Mouse (Mus musculus): Measurements from ENCODE around the gene Defb28.

Gene Defb28

DNA sequence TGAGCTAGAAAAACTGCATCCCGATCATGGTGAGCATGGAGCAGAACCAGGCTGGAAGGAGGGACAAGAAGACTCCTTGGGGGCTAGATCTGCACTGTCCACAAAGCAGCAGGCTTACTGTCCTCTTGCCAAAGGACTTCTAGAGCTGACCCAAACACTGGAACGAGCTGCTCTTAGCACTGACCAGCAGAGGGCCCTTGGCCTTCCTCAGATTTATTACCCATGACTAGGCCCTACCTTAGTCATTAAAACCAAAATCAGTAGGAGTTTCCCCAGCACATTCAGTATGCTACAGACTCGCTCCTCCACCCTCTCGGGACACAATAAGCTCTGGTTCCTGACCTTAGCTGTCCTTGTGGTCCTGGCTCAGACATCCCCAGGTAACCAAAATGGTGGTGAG lies at the start of gene Defb28:
Gene Defb28, plus strand, starts transcription at position 275 of the 400 bp plus-strand sequence.
- no peak for DNase-seq

DNA sequence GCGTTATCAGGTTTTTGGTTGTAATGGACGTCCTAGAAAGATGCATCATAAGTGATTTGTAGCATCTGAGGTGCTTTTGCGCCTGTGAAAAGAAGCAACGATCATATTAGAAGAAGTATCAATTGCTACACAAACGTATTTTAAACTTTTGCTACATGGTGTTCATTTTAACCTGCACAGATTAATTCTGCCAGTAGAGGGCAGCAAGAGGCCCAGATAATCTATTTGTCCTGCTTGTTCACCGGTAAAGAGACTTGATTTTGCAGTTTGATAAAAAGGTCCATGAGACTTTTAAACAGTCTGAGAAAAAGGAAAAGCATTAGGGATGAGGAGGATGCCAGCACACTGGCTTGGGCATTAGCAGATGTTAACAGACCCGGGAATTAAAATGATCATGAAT lies 47.1 kb upstream of the Defb28 start:
- DNase-seq = peak; percentile 20

DNA sequence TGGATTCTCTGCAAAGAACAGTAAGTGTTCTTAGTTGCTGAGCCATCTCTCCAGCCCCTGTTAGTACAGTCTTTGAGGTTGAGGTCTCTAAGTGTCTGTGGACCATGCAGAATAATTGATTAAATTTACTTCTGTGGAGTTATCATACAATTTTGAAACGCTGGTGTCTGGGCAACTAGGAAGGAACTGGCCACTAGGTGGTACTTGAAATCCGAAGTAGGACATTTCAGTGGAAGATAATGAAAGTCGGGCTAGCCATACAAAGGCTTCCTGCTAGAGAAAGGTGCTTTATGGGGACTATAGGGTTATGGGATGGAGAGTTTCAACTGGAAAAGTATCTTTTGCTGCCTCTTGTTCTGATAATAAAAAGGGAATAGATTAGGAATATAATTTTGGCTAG lies 45.6 kb upstream of the Defb28 start:
- no peak for DNase-seq

DNA sequence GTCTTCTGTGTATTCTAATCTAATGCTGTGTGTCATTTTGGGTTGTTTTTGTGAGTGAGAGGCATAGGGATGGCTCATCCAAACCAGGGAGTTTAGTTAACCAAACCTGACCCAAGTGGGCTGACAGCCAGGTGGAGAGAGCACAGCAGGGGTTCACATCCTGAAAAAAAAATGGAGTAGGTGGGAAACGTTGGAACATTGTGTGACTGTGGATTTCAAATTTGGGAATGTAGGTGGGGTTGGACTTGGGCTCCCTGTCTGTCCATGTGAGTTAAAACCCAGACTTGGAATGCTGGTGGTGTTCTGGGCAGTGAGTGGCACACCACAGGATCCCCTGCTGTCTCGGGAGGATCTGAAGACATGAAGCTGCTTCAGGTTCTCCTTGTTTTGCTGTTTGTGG lies 41.3 kb upstream of the Defb28 start, which contains the start of gene Defb20:
Gene Defb20, plus strand, starts transcription at position 301 of the 400 bp plus-strand sequence.
- no peak for DNase-seq

DNA sequence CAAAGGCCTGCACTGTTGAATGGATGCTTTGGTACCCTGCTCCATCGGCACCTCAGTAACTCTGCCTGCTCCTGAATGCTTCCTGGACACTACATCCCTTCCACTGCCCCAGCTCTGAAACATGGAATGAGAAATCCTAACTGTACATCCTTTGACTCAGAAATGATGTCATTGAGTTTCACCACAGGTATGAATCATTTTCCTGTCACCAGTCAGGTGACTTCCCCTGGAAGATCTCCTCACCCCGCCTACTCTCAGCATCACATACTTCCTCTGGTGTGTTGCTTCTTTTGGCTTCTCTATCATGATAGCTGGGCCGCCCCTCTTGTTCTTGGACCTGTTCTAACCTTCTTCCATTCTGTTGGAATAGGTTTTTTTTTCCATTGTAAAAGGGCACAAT lies 37.2 kb upstream of the Defb28 start:
- DNase-seq = no peak

DNA sequence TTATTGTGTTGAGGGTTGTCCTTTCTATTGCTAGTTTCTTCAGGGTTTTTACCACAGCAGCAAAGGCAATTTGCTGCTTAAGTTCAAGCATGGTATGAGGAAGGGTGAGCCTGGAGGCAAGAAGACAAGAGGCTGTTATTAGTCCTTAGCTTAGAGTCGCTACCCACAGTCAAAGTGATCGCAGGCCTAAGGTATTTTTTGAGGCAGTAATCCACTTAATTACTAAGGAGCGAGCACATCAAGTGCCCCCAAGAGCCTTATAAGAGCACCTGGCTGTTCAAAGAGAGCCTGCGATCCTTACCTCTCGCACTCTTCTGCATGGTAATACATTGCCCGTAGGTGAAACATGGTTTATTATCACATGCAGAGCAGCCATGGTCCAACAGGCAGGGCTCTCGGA lies 36.3 kb upstream of the Defb28 start:
- DNase-seq = no peak

DNA sequence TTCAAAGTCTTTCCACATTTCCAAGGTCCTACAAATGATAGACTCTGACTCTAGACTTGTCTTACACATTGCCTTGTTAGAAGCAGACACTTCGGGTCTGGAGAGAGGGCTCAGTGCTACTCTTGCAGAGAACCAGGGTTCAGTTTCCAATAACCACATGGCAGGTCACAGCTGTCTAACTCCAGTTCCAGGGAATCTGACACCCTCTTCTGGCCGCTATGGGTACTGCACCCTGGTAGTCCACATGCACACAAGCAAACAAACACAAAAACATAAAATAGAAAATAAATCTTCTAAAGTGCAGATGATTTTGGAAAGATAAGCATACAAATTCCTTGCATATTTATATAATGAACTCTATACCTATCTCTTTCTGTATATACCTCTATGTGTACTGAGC lies 31.0 kb upstream of the Defb28 start:
- no peak for DNase-seq

DNA sequence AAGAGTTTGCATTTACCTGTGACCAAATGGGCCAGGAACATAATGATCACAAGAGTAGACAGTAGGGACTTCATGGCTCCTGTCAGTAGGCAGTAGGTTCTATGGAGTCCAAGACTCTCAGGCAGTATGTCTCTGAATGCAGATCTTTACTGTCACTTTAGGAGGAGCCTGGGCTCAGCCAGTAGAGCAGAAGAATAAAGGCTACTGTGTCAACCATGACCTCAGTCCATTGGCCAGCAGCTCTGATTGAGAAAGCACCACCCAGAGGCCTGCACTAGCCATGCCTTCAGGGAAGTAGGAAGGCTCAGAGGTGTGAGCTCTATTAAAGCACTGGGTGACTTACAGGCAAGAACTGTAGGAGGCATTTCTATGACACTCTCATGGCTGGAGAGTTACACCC lies 28.0 kb upstream of the Defb28 start, which contains the start of gene Defb22:
Gene Defb22, minus strand, starts transcription at position 101 of the 400 bp plus-strand sequence.
- no peak for DNase-seq

DNA sequence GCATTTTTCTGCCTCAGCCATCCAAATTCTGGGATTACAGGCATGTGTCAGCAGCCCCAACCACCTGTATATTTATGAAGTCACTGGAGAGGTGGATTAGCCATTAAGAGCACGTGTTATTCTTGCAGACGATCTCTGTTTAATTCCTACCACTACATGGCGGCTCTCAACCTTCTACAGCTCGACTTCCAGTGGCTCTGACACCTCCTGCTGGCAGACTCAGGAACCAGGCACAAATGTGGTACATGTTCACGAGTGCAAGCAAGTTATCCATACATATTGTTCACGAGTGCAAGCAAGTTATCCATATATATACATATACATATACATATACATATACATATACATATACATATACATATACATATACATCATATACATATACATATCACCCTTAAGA lies 24.9 kb upstream of the Defb28 start:
- DNase-seq = no peak

DNA sequence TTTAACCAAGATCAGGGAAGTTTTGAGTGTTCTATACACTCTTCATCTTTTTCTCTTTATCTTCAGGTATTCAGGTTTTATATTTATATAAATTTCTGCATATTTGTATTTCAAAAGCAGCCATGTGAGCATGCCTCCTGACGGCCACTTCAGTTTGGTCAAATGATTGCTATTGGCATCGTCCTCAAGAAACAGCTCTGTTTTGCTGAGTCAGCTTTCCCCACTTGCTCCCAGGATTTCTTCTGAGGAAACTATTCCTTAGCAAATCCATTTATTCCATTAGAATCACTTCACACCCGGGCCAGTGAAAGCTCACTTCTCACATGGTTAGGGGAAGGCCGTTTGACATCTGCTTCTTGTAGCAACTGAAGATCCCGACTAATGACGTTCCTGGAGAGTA lies 20.0 kb upstream of the Defb28 start:
- no peak for DNase-seq

DNA sequence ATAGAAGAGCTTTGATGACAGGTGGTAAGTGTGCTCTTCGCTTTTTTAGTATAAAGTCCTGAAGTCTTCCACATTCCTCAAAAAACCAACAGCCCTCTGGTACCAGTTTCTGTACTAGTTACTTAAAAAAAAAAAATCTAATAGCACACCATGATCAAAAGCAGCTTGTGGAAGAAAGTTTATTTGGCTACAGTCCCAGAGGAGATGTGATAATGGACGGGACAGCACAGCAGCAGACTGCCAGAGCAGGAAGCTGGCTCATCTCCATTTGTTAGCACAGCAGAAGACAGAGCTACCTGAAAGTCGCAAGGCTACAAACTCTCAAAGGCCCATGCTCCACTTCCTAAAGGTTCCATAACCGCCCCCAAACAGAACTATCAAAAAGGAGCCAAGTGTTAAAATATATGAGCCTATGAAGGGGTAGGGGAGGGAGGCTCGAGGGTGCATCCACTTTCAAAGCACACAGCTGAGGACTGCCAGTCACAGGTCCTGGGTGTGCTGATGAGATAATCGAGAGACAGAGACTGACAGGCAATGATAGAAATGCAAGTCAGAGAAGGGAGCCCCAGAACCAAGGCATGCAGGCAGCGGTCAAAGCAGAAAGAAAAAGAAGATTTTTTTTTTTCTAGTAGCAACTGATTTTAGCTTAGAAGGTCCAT lies 17.7 kb upstream of the Defb28 start:
- no peak for DNase-seq

DNA sequence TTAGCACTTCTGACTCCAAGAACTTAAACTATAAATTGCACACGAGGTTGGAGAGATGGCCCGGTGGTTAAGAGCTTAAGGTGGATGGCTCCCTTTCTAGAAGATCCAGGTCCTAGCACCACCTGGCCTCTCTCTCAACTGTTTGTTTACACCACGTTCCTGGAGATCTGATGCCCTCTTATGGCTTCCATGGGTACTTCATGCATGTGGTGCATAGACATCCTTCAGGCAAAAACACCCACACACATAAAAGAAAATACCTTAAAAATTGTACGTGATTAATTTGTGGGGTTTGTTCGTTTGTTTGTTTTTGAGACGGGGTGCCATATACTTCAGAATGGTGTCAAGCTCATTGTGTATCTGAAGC lies 17.2 kb upstream of the Defb28 start:
- no peak for DNase-seq

DNA sequence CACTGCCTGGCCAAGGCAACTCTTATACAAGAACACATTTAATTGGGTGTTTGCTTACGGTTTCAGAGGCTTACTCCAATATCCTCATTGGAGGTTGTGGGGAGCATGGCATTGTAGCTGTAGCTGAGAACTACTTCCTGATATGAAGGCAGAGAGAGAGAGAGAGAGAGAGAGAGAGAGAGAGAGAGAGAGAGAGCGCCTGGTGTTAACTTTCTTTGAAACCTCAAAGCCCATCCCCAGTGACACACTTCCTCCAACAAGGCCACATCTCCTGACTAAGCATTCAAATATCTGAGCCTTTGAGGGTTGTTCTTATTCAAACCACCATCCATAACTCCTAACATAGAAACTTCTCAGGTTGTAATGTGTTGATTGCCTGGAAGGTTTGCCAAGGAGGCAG lies 14.1 kb upstream of the Defb28 start:
- DNase-seq = no peak

DNA sequence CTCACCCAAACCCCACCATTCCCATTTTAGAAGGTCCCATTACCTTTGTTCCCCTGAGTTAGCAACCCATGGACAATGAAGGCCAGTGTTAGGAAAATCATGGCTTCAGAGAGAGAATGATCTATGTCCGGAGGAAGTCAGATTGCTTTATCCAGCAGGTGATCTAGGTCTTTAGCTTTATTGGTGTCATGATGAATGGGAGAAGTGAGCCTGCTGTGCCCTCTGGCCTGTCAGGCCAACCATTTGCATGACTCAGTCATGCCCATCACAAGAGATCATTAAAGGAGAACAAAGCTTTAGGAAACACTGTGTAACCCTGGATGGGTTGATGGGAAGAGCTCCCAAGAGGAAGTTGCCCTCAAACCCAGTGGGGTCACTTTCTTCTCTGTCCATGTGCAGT lies 6.5 kb upstream of the Defb28 start, which contains the start of gene Defb26:
Gene Defb26, minus strand, starts transcription at position 101 of the 400 bp plus-strand sequence.
- DNase-seq = no peak

DNA sequence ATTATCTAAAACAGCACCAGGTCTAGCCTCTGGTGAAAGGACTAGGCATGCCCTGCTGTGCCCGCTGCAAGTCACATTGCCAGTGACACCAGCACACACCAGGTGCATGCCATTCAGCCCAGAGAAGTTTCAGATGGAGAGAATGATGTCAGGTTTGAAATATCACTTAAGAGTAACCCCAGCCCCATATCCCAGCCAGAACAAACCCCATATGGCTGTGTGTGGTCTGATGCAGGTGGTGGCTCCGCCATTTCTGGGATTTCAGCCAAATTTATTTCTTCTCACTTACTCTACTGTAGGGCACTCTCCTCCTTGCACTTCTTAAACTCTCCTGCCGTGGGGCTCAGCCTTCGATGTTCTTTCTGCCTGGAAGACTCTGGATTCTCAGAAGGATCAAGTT lies 2.0 kb upstream of the Defb28 start:
- no peak for DNase-seq

DNA sequence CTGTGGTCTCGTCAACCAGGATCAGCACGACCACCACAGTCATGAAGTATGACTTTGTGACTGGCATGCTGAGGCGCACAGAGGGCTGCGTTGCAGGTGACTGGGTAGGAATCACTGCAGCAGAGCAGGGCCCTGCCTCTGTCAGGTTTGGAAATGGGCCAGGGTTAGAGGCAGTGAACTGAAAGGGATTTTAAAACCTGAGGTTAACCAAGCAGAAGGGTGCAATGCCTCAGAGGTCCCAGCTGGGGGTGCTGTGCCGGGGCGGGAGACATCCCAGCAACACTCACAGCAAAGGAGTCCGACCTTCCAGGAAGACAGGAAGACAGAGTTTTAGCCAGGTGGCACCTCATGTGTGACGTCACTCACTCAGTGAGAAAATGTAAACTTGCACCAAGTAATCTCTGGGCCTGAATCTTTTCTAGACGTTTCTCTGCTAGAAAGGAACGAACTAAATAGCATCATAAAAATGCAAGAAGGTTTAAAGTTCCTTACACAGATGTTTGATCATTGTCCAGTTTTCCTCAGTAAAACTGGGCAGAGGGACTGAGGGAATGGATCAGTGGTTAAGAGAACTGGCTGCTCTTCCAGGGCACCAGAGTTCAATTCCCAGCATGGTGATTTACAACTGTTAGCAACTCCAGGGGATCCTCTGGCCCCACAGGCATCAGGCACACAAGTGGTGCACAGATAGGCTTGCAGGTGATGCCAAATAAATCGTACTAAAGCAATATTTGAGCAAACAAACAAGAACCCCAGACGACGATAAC lies 22.1 kb downstream of the Defb28 start, which contains the start of gene Defb29:
Gene Defb29, minus strand, starts transcription at position 155 of the 767 bp plus-strand sequence.
- no peak for DNase-seq

DNA sequence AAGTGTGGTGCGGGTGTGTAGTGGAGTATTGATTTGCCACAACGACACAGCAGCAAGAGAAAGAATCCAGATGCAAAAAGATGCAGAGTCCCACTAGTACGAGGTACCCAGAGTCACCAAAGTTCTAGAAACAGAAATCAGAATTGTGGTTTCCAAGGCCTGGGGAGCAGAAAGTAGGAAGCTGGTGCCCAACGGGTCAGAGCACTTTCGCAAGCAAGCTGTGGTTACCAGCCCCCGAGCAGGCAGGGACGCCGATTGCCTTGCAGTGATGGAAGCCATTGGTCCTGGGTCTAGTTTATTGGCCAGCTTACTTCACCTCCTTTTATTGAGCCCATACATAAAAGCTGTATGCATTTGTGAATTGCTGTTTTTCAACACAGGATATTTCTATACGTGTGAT lies 23.9 kb downstream of the Defb28 start:
- DNase-seq = no peak

DNA sequence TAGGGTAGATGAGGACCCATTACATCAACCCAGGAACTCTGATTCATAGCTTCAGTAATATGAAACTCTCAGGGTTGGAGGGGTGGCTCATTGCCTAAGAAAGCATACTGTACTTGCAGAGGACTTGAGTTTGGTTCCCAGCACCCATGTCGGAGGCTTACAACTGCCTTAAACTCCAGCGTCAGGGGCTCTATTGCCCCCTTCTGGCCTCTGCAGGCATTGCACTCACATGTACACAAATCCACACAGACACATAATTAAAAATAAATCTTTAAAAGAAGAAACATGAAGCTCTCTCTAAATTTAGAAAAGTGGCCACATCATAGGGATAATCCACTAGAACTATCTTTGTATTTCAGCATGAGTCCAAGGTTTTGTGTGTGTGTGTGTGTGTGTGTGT lies 24.8 kb downstream of the Defb28 start:
- no peak for DNase-seq

DNA sequence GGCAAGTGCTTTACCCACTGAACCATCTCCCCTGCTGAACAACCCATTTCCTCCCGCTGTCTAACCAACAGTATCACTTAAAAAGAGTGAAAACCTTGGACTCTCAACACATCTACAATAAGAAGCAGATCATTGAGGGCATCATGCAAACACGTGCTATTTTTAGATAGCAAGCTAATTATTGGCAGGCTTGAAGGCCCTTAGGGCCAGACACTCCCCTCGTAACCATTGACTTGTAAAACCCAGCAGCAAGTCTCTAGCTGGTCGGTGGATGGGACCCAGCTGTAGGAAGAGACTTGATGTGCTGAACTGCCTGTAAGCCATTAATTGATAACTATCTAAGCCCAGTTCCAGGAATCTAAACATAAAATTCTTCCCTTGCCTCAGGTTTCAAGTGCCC lies 25.4 kb downstream of the Defb28 start:
- DNase-seq = no peak

DNA sequence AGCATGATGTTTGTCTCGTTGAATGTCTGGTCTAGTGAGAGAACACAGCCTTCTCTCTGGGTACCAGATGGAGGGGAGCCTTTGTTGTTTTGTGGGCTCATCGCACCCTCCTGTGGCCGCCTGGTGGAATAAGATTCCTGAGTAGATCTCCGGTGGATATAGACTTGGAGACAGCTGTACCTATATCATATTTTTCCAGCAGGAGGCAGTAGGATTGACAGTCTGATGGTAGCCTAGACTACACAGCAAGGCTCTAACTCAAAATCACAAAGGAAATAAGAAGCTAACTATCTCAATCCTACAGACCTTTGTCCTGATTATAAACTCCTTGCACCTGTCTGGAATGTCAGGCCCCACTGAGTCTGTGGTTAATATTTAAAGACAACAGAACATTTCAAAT lies 26.6 kb downstream of the Defb28 start:
- peak; percentile 7 for DNase-seq

DNA sequence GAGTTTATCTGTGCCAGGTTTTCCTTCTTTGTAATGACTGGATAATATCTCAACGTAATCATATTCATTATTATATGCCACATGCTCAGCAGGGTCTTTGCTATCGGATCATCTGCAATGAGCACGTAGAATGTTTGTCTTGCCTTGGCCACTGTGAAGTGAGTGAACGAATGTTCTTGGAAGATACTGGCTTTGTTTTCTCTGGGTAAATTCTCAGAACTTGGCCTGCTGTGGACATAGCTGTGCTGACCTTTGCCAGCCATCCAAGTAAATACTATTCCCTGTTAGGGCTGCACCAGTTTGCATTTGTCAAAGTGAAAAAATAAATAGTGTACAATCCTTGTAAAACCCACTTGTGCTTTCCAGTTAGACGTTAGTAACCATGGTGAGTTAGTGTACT lies 30.1 kb downstream of the Defb28 start:
- DNase-seq = no peak

DNA sequence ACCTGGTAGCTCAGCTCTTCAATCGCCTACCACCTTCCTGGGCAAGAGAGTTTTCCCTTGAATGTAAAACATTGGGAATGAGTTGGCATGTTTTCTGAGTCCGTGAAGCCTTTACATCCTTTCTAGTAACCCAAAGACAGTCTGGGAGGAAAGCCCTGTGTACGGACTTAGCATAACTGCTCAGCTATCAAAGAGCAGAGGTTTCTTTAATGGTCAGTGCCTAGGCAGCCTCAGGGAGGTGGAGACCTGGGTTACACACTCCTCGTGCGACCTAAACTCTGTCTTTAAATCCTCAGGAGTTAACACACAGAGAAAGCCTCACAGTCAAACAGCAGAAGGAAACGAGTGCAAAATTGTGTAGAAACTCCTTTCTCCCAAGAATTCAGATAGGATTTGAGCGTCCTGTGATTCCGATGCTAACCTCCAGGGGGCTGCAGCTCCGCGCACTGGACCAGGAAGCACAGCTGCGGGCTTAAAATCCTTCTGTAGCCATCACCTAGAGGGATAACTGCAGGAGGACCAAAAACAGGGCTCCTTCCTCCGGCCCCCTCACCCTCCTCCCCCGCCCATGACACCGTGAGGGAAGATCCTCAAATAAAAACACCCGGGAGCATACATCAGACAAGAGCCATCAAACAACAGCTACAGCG lies 35.8 kb downstream of the Defb28 start:
- peak; percentile 36 for DNase-seq

DNA sequence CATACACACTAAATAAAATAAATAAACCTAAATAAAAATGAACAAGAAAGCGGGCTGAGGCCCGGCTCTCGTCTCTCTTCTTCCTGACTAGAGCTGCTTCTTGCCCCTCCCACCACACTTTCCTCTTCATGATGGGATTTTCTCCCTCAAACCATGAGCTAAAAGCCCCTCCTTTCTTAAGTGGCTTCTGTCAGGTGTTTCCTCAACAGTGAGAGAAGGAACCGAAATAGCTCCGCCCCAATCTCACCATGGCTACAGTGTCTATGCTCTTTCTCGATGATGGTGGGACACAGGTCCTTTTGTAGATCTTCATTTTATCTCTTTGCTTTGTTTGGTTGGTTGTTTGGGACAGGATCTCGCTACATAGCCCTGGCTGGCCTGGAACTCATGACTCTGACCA lies 38.6 kb downstream of the Defb28 start:
- no peak for DNase-seq

DNA sequence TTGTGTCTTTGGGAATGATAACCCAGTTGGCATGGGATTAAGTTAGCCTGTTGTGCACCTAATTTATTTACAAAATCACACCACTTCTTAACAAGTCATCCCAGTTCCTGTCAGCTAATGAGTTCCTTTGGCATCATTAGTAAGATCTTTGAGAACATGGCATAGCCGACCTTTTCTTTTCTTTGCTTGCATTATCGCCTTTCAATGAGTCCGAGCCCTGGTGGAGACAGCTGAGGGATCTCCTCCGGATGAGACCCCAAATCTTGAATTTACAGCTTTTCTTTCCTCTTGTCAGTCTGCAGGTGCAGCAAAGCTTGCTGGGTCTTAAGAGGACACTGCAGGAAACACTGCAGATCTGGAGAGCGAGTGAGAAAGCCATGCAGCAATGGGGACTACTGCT lies 51.0 kb downstream of the Defb28 start, which contains the start of gene Gm17416:
Gene Gm17416, plus strand, starts transcription at position 301 of the 400 bp plus-strand sequence.
- no peak for DNase-seq
